Mouse (Mus musculus): ENCODE data around the gene Trim28. TPM values are rescaled to one million over a fixed set of nuclear protein-coding genes. Genes with fewer than 3 reads are reported as not detected.

Trim28 gene
- total RNA-seq (2014; rRNA removed; ENCODE audit: low replicate concordance) = 279 and 309 TPM in 2 replicates
- polyA plus RNA-seq (2015; fragmentation: Nextera tagmentation; extraction: Ambion mirVana) = 67.8 and 69.9 TPM in 2 replicates

GRCm38 (mm10) chr7:12998851-12999250 is at the start of gene Trim28:
Gene Trim28 (plus strand): TSS chr7:12999114.
- no peak for ATAC-seq (ENCODE audit: insufficient read depth, low read depth)
- Histone ChIP-seq H3K27me3 (ENCODE audit: control insufficient read depth, insufficient read depth, low read length) (no peaks in the 10 kb centered on the region), H3K4me2 (ENCODE audit: low read depth, low read length) (no peak within 1 kb of the TSS), H3K36me3 (replicated peaks; ENCODE audit: control insufficient read depth, insufficient read depth, low read length) (no peaks in the 10 kb centered on the region), H3K9ac (replicated peaks; ENCODE audit: low read depth, low read length) (no peak within 1 kb of the TSS), H3K9me3 (replicated peaks; ENCODE audit: control insufficient read depth, low read length) (no peaks in the 10 kb centered on the region), H3K4me1 (ENCODE audit: control insufficient read depth, insufficient read depth) (no peaks in the 10 kb centered on the region), H3K27ac (ENCODE audit: low read depth) (no peak within 1 kb of the TSS), H3K4me3 (ENCODE audit: low read depth, low read length) (no peak within 1 kb of the TSS)
- no peak for TF ChIP-seq CTCF (IDR thresholded peaks at IDR 0.05; ENCODE audit: low read depth)
- TF ChIP-seq EP300 (IDR thresholded peaks at IDR 0.05; ENCODE audit: low read depth) = no peak
- 74% methylated on average over 3 of the region's 3 CpGs for WGBS
- no peak for DNase-seq (ENCODE audit: low spot score)

- no peak for TF ChIP-seq CTCF (IDR thresholded peaks at IDR 0.05; ENCODE audit: low read depth)
- TF ChIP-seq EP300 (IDR thresholded peaks at IDR 0.05; ENCODE audit: low read depth) = no peak
- DNase-seq (ENCODE audit: low spot score) (no peak), ATAC-seq (ENCODE audit: insufficient read depth, low read depth) (peak; percentile 47)
- H3K4me3 ChIP-seq (ENCODE audit: low read depth, low read length) = peak overlapping the region; percentile 49
- H3K27me3 ChIP-seq (ENCODE audit: control insufficient read depth, insufficient read depth, low read length) = no peaks in the 10 kb centered on the region
- 6% methylated on average over 16 of the region's 16 CpGs for WGBS
- no peaks in the 10 kb centered on the region for H3K36me3 ChIP-seq (replicated peaks; ENCODE audit: control insufficient read depth, insufficient read depth, low read length)
- H3K9ac ChIP-seq (replicated peaks; ENCODE audit: low read depth, low read length) = peak overlapping the region; percentile 55
- H3K9me3 ChIP-seq (replicated peaks; ENCODE audit: control insufficient read depth, low read length) = no peaks in the 10 kb centered on the region
- H3K4me1 ChIP-seq (ENCODE audit: control insufficient read depth, insufficient read depth) = peaks cover 7% of the 10 kb centered on the region
- peak overlapping the region; percentile 75 for H3K4me2 ChIP-seq (ENCODE audit: low read depth, low read length)
- peak overlapping the region; percentile 62 for H3K27ac ChIP-seq (ENCODE audit: low read depth)
These were observed 49.1 kb upstream of the Trim28 start for GRCm38 (mm10) chr7:12949872-12950229.

GRCm38 (mm10) chr7:12954896-12955295 is 44.0 kb upstream of the Trim28 start:
- TF ChIP-seq EP300 (IDR thresholded peaks at IDR 0.05; ENCODE audit: low read depth) = no peak
- peak; percentile 42 for TF ChIP-seq CTCF (IDR thresholded peaks at IDR 0.05; ENCODE audit: low read depth)
- peaks cover 6% of the 10 kb centered on the region for H3K4me1 ChIP-seq (ENCODE audit: control insufficient read depth, insufficient read depth)
- no peaks in the 10 kb centered on the region for H3K9me3 ChIP-seq (replicated peaks; ENCODE audit: control insufficient read depth, low read length)
- WGBS = 42% methylated on average over 3 of the region's 3 CpGs
- H3K4me2 ChIP-seq (ENCODE audit: low read depth, low read length) = no peak overlapping the region
- H3K27me3 ChIP-seq (ENCODE audit: control insufficient read depth, insufficient read depth, low read length) = no peaks in the 10 kb centered on the region
- no peak for ATAC-seq (ENCODE audit: insufficient read depth, low read depth)
- H3K9ac ChIP-seq (replicated peaks; ENCODE audit: low read depth, low read length) = no peak overlapping the region
- no peak for DNase-seq (ENCODE audit: low spot score)
- no peaks in the 10 kb centered on the region for H3K36me3 ChIP-seq (replicated peaks; ENCODE audit: control insufficient read depth, insufficient read depth, low read length)
- H3K4me3 ChIP-seq (ENCODE audit: low read depth, low read length) = no peak overlapping the region
- no peak overlapping the region for H3K27ac ChIP-seq (ENCODE audit: low read depth)

GRCm38 (mm10) chr7:12957511-12957910 is 41.4 kb upstream of the Trim28 start:
- Histone ChIP-seq H3K4me1 (ENCODE audit: control insufficient read depth, insufficient read depth) (no peaks in the 10 kb centered on the region), H3K9ac (replicated peaks; ENCODE audit: low read depth, low read length) (no peak overlapping the region), H3K4me2 (ENCODE audit: low read depth, low read length) (no peak overlapping the region), H3K27me3 (ENCODE audit: control insufficient read depth, insufficient read depth, low read length) (no peaks in the 10 kb centered on the region), H3K36me3 (replicated peaks; ENCODE audit: control insufficient read depth, insufficient read depth, low read length) (no peaks in the 10 kb centered on the region), H3K27ac (ENCODE audit: low read depth) (no peak overlapping the region), H3K9me3 (replicated peaks; ENCODE audit: control insufficient read depth, low read length) (no peaks in the 10 kb centered on the region), H3K4me3 (ENCODE audit: low read depth, low read length) (no peak overlapping the region)
- no peak for DNase-seq (ENCODE audit: low spot score)
- no peak for ATAC-seq (ENCODE audit: insufficient read depth, low read depth)
- 63% methylated on average over 5 of the region's 5 CpGs for WGBS
- no peak for TF ChIP-seq EP300 (IDR thresholded peaks at IDR 0.05; ENCODE audit: low read depth)
- TF ChIP-seq CTCF (IDR thresholded peaks at IDR 0.05; ENCODE audit: low read depth) = no peak

- Histone ChIP-seq H3K4me3 (ENCODE audit: low read depth, low read length) (no peak overlapping the region), H3K9me3 (replicated peaks; ENCODE audit: control insufficient read depth, low read length) (no peaks in the 10 kb centered on the region), H3K36me3 (replicated peaks; ENCODE audit: control insufficient read depth, insufficient read depth, low read length) (no peaks in the 10 kb centered on the region), H3K27me3 (ENCODE audit: control insufficient read depth, insufficient read depth, low read length) (no peaks in the 10 kb centered on the region), H3K4me1 (ENCODE audit: control insufficient read depth, insufficient read depth) (no peaks in the 10 kb centered on the region), H3K27ac (ENCODE audit: low read depth) (no peak overlapping the region), H3K4me2 (ENCODE audit: low read depth, low read length) (no peak overlapping the region), H3K9ac (replicated peaks; ENCODE audit: low read depth, low read length) (no peak overlapping the region)
- DNase-seq (ENCODE audit: low spot score) = no peak
- WGBS = 82% methylated on average over 4 of the region's 4 CpGs
- ATAC-seq (ENCODE audit: insufficient read depth, low read depth) = no peak
- no peak for TF ChIP-seq EP300 (IDR thresholded peaks at IDR 0.05; ENCODE audit: low read depth)
- no peak for TF ChIP-seq CTCF (IDR thresholded peaks at IDR 0.05; ENCODE audit: low read depth)
These were observed 40.0 kb upstream of the Trim28 start for GRCm38 (mm10) chr7:12958948-12959347.

GRCm38 (mm10) chr7:12959718-12960117 is 39.2 kb upstream of the Trim28 start:
- WGBS = 32% methylated on average over 4 of the region's 4 CpGs

More at GRCm38 (mm10) chr7:12959718-12960117, 39.2 kb upstream of the Trim28 start:
- TF ChIP-seq CTCF (IDR thresholded peaks at IDR 0.05; ENCODE audit: low read depth) (no peak), EP300 (IDR thresholded peaks at IDR 0.05; ENCODE audit: low read depth) (no peak)
- no peaks in the 10 kb centered on the region for H3K9me3 ChIP-seq (replicated peaks; ENCODE audit: control insufficient read depth, low read length)
- no peaks in the 10 kb centered on the region for H3K36me3 ChIP-seq (replicated peaks; ENCODE audit: control insufficient read depth, insufficient read depth, low read length)
- no peak overlapping the region for H3K4me2 ChIP-seq (ENCODE audit: low read depth, low read length)
- no peak overlapping the region for H3K4me3 ChIP-seq (ENCODE audit: low read depth, low read length)
- DNase-seq (ENCODE audit: low spot score) (no peak), ATAC-seq (ENCODE audit: insufficient read depth, low read depth) (no peak)
- no peaks in the 10 kb centered on the region for H3K27me3 ChIP-seq (ENCODE audit: control insufficient read depth, insufficient read depth, low read length)
- no peak overlapping the region for H3K9ac ChIP-seq (replicated peaks; ENCODE audit: low read depth, low read length)
- H3K4me1 ChIP-seq (ENCODE audit: control insufficient read depth, insufficient read depth) = no peaks in the 10 kb centered on the region
- H3K27ac ChIP-seq (ENCODE audit: low read depth) = no peak overlapping the region
